Mouse (Mus musculus): ENCODE data around the gene Pax4. TPM values are rescaled to one million over a fixed set of nuclear protein-coding genes. Genes with fewer than 3 reads are reported as not detected.

The Pax4 gene
- polyA plus RNA-seq, 1 experiment from 2014 or later, result not detected

GRCm38 (mm10) chr6:28428290-28428689 is 20.9 kb downstream of the Pax4 start, which contains the start of gene Gcc1:
Gcc1 (minus strand) TSS chr6:28428390.
- Histone ChIP-seq H3K27me3 (ENCODE audit: insufficient read depth, poor library complexity, severe bottlenecking) (no peaks in the 10 kb centered on the region), H3K9me3 (no peaks in the 10 kb centered on the region), H3K27ac (no peak within 1 kb of the TSS), H3K4me3 (no peak within 1 kb of the TSS), H3K4me1 (replicated peaks) (peaks cover 12% of the 10 kb centered on the region), H3K36me3 (peaks cover 27% of the 10 kb centered on the region)
- DNase-seq (ENCODE audit: low spot score), result no peak
- WGBS, result 91% methylated on average over 3 of the region's 3 CpGs

GRCm38 (mm10) chr6:28427096-28427839 is 21.9 kb downstream of the Pax4 start, which contains the start of gene Fscn3:
Fscn3 (plus strand) TSS chr6:28427789.
- H3K27ac ChIP-seq, result no peak within 1 kb of the TSS
- H3K4me1 ChIP-seq (replicated peaks), result peaks cover 13% of the 10 kb centered on the region
- peaks cover 27% of the 10 kb centered on the region for H3K36me3 ChIP-seq
- no peaks in the 10 kb centered on the region for H3K9me3 ChIP-seq
- no peaks in the 10 kb centered on the region for H3K27me3 ChIP-seq (ENCODE audit: insufficient read depth, poor library complexity, severe bottlenecking)
- 83% methylated on average over 3 of the region's 3 CpGs for WGBS
- H3K4me3 ChIP-seq, result no peak within 1 kb of the TSS
- no peak for DNase-seq (ENCODE audit: low spot score)

GRCm38 (mm10) chr6:28425019-28425418 is 24.1 kb downstream of the Pax4 start:
- peak overlapping the region; percentile 80; the same call in 1 of the 2 replicates for H3K4me3 ChIP-seq
- peaks cover 27% of the 10 kb centered on the region for H3K36me3 ChIP-seq
- H3K9me3 ChIP-seq, result no peaks in the 10 kb centered on the region
- 94% methylated on average over 6 of the region's 6 CpGs for WGBS
- H3K27me3 ChIP-seq (ENCODE audit: insufficient read depth, poor library complexity, severe bottlenecking), result no peaks in the 10 kb centered on the region
- H3K4me1 ChIP-seq (replicated peaks), result peaks cover 33% of the 10 kb centered on the region
- no peak for DNase-seq (ENCODE audit: low spot score)
- no peak overlapping the region for H3K27ac ChIP-seq

GRCm38 (mm10) chr6:28423767-28424695 is 25.1 kb downstream of the Pax4 start:
- peak overlapping the region; percentile 80 for H3K4me3 ChIP-seq
- H3K4me1 ChIP-seq (replicated peaks), result peaks cover 40% of the 10 kb centered on the region
- 10% methylated on average over 46 of the region's 46 CpGs for WGBS
- H3K9me3 ChIP-seq, result no peaks in the 10 kb centered on the region
- peak overlapping the region; percentile 97 for H3K27ac ChIP-seq
- peaks cover 36% of the 10 kb centered on the region for H3K36me3 ChIP-seq
- H3K27me3 ChIP-seq (ENCODE audit: insufficient read depth, poor library complexity, severe bottlenecking), result no peaks in the 10 kb centered on the region
- peak; percentile 63 for DNase-seq (ENCODE audit: low spot score)

- H3K27me3 ChIP-seq (ENCODE audit: insufficient read depth, poor library complexity, severe bottlenecking), result no peaks in the 10 kb centered on the region
- H3K4me1 ChIP-seq (replicated peaks), result peaks cover 40% of the 10 kb centered on the region
- peak within 1 kb of the TSS; percentile 80 for H3K4me3 ChIP-seq
- 2% methylated on average over 40 of the region's 42 CpGs for WGBS
- peak; percentile 90 for DNase-seq (ENCODE audit: low spot score)
- H3K27ac ChIP-seq, result peak within 1 kb of the TSS; percentile 97
- peaks cover 43% of the 10 kb centered on the region for H3K36me3 ChIP-seq
- no peaks in the 10 kb centered on the region for H3K9me3 ChIP-seq
These were observed 25.8 kb downstream of the Pax4 start, which contains the start of gene Arf5 for GRCm38 (mm10) chr6:28423313-28423712. Arf5 (plus strand) TSS chr6:28423560.

GRCm38 (mm10) chr6:28422651-28423290 is 26.4 kb downstream of the Pax4 start:
- H3K27me3 ChIP-seq (ENCODE audit: insufficient read depth, poor library complexity, severe bottlenecking), result no peaks in the 10 kb centered on the region
- no peaks in the 10 kb centered on the region for H3K9me3 ChIP-seq
- 73% methylated on average over 15 of the region's 15 CpGs for whole genome bisulfite sequencing
- peak overlapping the region; percentile 80 for H3K4me3 ChIP-seq
- H3K27ac ChIP-seq, result peak overlapping the region; percentile 97
- H3K4me1 ChIP-seq (replicated peaks), result peaks cover 40% of the 10 kb centered on the region
- no peak for DNase-seq (ENCODE audit: low spot score)
- peaks cover 49% of the 10 kb centered on the region for H3K36me3 ChIP-seq

- peak overlapping the region; percentile 91 for H3K4me3 ChIP-seq
- peak overlapping the region; percentile 85 for H3K27ac ChIP-seq
- peak; percentile 90 for DNase-seq (ENCODE audit: low spot score)
- H3K4me1 ChIP-seq (replicated peaks), result peaks cover 43% of the 10 kb centered on the region
- WGBS, result under 1% methylated on average over 27 of the region's 27 CpGs
- no peaks in the 10 kb centered on the region for H3K27me3 ChIP-seq (ENCODE audit: insufficient read depth, poor library complexity, severe bottlenecking)
- H3K9me3 ChIP-seq, result no peaks in the 10 kb centered on the region
- peaks cover 54% of the 10 kb centered on the region for H3K36me3 ChIP-seq
These were observed 27.6 kb downstream of the Pax4 start for GRCm38 (mm10) chr6:28421469-28422000.

- Histone ChIP-seq H3K4me3 (peak overlapping the region; percentile 91), H3K9me3 (no peaks in the 10 kb centered on the region), H3K27ac (peak overlapping the region; percentile 85), H3K36me3 (peaks cover 53% of the 10 kb centered on the region), H3K27me3 (ENCODE audit: insufficient read depth, poor library complexity, severe bottlenecking) (no peaks in the 10 kb centered on the region), H3K4me1 (replicated peaks) (peaks cover 43% of the 10 kb centered on the region)
- WGBS, result 29% methylated on average over 13 of the region's 13 CpGs
- no peak for DNase-seq (ENCODE audit: low spot score)
These were observed 28.3 kb downstream of the Pax4 start for GRCm38 (mm10) chr6:28420865-28421264.

- WGBS, result 79% methylated on average over 17 of the region's 17 CpGs
- Histone ChIP-seq H3K9me3 (no peaks in the 10 kb centered on the region), H3K27me3 (ENCODE audit: insufficient read depth, poor library complexity, severe bottlenecking) (no peaks in the 10 kb centered on the region), H3K4me3 (peak overlapping the region; percentile 91), H3K27ac (no peak overlapping the region), H3K4me1 (replicated peaks) (peaks cover 43% of the 10 kb centered on the region), H3K36me3 (peaks cover 53% of the 10 kb centered on the region)
- DNase-seq (ENCODE audit: low spot score), result no peak
These were observed 28.8 kb downstream of the Pax4 start for GRCm38 (mm10) chr6:28420361-28420760.

- no peak for DNase-seq (ENCODE audit: low spot score)
- H3K27me3 ChIP-seq (ENCODE audit: insufficient read depth, poor library complexity, severe bottlenecking), result no peaks in the 10 kb centered on the region
- H3K4me1 ChIP-seq (replicated peaks), result peaks cover 39% of the 10 kb centered on the region
- peaks cover 53% of the 10 kb centered on the region for H3K36me3 ChIP-seq
- H3K4me3 ChIP-seq, result peak overlapping the region; percentile 91
- no peaks in the 10 kb centered on the region for H3K9me3 ChIP-seq
- H3K27ac ChIP-seq, result no peak overlapping the region
- 89% methylated on average over 2 of the region's 2 CpGs for WGBS
These were observed 29.5 kb downstream of the Pax4 start for GRCm38 (mm10) chr6:28419673-28420072.

- 88% methylated on average over 14 of the region's 14 CpGs for WGBS
- H3K9me3 ChIP-seq, result no peaks in the 10 kb centered on the region
- no peak overlapping the region for H3K4me3 ChIP-seq
- H3K4me1 ChIP-seq (replicated peaks), result peaks cover 30% of the 10 kb centered on the region
- H3K27me3 ChIP-seq (ENCODE audit: insufficient read depth, poor library complexity, severe bottlenecking), result no peaks in the 10 kb centered on the region
- peaks cover 61% of the 10 kb centered on the region for H3K36me3 ChIP-seq
- no peak overlapping the region for H3K27ac ChIP-seq
- no peak for DNase-seq (ENCODE audit: low spot score)
These were observed 30.7 kb downstream of the Pax4 start for GRCm38 (mm10) chr6:28418449-28418848.

- Histone ChIP-seq H3K4me1 (replicated peaks) (peaks cover 27% of the 10 kb centered on the region), H3K27me3 (ENCODE audit: insufficient read depth, poor library complexity, severe bottlenecking) (no peaks in the 10 kb centered on the region), H3K9me3 (no peaks in the 10 kb centered on the region), H3K4me3 (no peak overlapping the region), H3K36me3 (peaks cover 67% of the 10 kb centered on the region), H3K27ac (no peak overlapping the region)
- 76% methylated on average over 4 of the region's 4 CpGs for WGBS
- no peak for DNase-seq (ENCODE audit: low spot score)
These were observed 32.2 kb downstream of the Pax4 start for GRCm38 (mm10) chr6:28416981-28417380.

Measured in hindbrain, embryonic 10.5 days (tissue).